Mouse (Mus musculus) layer of hippocampus, postnatal 36 days (tissue): ENCODE measurements around the gene Zswim1. TPM values are rescaled to one million over a fixed set of nuclear protein-coding genes. Genes with fewer than 3 reads are reported as not detected.
"Not testable (repeated sequence)": the region's sequence is repeated elsewhere in the genome, so short reads cannot be mapped to it uniquely, and the experiment has no call there.

Source experiments
- DNase-seq, 2 experiments: peaks; one replicate each; pipeline ENCODE4 v3.0.0; 2022
- total RNA-seq, 2 experiments: library from RNA; stranded (reverse); gene quantifications; 2 replicates each; pipeline ENCODE4 v1.2.3; 2021

Zswim1 gene
- total RNA-seq, 2 experiments from 2014 or later, result 21.6 to 23.0 TPM

DNA sequence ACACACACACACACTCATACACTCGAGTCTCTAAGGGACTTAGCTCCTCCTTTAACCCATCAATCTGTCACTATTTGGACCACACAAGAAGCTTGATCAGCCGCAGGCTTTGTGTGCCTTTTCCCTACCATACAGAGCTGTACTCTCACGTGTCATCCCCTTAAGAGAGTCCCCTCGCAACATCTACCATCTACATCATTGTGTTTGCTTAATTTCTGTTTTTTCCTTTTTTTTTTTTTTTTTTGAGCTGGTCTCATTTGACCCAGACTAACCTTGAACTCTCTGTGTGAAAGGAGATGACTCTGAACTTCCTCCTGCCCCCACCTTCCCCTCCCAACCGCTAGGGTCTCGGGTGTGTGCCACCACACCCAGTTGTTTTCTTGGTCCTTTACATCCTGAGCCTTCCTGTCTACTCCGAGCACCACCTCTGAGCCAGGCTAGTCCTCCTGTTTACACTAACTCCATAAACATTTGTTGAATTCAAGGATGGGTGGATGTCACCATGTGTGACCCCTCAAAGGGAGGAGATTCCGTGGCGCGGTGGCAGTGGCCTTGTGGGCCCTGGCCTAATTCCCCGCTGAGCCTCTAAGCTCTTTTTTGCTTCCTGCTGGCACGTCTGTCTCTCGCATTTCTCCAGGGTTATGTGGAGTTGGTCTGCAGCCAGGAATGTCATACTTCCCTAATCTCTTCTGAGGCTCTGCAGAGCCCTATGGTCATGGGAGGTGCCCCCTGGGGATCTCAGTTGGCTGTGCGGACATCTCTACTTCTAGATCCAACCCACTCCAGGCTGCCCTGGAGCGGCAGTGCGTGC is 44.5 kb downstream of the Zswim1 start:
- no peak for DNase-seq

GRCm38 (mm10) chr2:164867566-164867965 is 45.1 kb downstream of the Zswim1 start:
- DNase-seq, result no peak

- DNase-seq, result no peak
Observed at GRCm38 (mm10) chr2:164868491-164868890, 46.0 kb downstream of the Zswim1 start.

DNA sequence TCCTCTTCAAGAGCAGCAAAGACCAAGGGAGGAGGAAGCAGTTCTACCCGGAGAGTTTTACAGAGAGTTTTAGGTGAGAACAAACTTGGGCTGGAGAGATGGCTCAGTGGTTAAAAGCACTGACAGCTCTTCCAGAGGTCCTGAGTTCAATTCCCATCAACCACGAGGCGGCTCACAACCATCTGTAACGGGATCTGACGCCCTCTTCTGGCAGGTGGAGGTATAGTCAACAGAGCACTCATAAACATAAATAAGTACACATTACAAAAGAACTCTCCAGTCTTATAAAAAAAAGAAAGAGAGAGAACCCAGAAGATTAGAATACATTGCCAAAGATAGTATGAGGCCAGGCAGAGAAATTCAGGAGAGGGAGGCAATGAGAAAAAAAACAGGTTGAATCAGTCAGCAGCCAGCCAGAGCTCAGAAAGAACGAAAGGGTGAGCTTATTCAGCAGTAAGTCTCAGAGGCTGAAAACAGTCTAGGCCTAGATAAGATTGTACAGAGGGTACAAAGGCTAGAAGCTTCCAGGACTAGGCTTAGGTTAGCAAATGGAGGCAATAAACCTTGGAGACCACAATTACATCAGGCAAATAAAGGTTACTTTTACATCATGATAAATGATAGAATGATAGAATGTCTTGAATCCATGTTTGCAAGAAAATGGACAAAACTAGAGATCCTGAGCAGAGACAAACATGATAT is 49.3 kb downstream of the Zswim1 start:
- no peak for DNase-seq

GRCm38 (mm10) chr2:164873621-164874020 is 51.1 kb downstream of the Zswim1 start:
- DNase-seq, result no peak

DNA sequence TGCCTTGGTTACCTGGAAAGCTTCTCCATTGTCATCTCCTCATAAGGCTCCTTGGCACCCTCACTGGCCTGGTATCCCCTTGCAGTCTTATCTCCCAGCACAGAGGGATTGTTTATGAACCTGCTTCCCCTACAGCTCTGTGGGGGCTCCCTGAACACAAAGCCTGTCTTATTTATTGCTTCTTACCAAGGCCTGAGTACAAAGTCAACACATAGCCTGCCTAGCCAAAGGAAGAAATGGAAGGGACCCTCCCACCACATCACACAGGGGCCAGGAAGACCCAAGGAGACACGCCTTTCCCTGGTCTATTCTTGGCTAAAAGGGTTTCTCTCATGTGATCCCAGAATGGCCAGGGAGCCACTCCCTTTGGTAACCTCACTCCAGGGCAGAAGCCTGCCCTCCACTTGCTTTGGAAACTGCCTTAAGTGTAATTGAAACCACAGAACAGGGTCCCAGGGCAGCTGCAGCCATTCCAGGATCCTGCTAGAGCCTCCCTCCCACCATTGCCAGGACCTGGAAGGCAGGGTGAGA is 51.8 kb downstream of the Zswim1 start:
- no peak for DNase-seq

DNA sequence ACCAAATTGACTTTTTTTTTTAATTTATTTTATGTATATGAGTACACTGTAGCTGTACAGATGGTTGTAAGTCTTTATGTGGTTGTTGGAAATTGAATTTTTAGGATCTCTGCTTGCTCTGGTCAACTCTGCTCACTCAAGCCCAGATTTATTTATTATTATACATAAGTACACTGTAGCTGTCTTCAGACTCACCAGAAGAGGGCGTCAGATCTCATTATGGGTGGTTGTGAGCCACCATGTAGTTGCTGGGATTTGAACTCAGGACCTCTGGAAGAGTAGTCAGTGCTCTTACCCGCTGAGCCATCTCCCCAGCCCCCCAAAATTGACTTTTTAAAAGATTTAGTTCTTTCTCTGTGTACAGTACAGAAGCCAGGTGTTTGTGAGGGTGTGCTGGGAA is 53.2 kb downstream of the Zswim1 start:
- DNase-seq, result not testable (repeated sequence)

Other genes starting within 250 kb of the Zswim1 start
- not detected for gene Spint3, start 249.2 kb upstream of the Zswim1 start, total RNA-seq
- gene Wfdc6a, start 237.2 kb upstream of the Zswim1 start, total RNA-seq, result not detected
- gene Eppin, start 229.1 kb upstream of the Zswim1 start, total RNA-seq, result not detected
- not detected for gene Wfdc6b, start 209.2 kb upstream of the Zswim1 start, total RNA-seq
- gene Wfdc8, start 209.1 kb upstream of the Zswim1 start, total RNA-seq, result not detected
- gene Wfdc16, start 183.9 kb upstream of the Zswim1 start, total RNA-seq, result not detected
- gene Wfdc10, start 166.6 kb upstream of the Zswim1 start, total RNA-seq, result not detected
- not detected for gene Wfdc9, start 166.1 kb upstream of the Zswim1 start, total RNA-seq
- not detected for gene Wfdc11, start 148.6 kb upstream of the Zswim1 start, total RNA-seq
- not detected for gene Wfdc13, start 137.6 kb upstream of the Zswim1 start, total RNA-seq
- gene Spint4, start 124.2 kb upstream of the Zswim1 start, total RNA-seq, result not detected
- not detected for gene Spint5, start 107.4 kb upstream of the Zswim1 start, total RNA-seq
- gene Wfdc3, start 76.8 kb upstream of the Zswim1 start, total RNA-seq, result 1 to 10 TPM; 1.5 to 2.2 TPM
- gene Dnttip1, start 76.7 kb upstream of the Zswim1 start, total RNA-seq, result 10 to 100 TPM; 34.0 to 37.7 TPM
- gene Ube2c, start 52.8 kb upstream of the Zswim1 start, total RNA-seq, result 1 to 10 TPM; 1.2 to 1.5 TPM
- not detected for gene Tnnc2, start 42.7 kb upstream of the Zswim1 start, total RNA-seq
- gene Snx21, start 36.9 kb upstream of the Zswim1 start, total RNA-seq, result 10 to 100 TPM; 36.7 to 44.0 TPM
- gene Acot8, start 17.8 kb upstream of the Zswim1 start, total RNA-seq, result 10 to 100 TPM; 27.8 to 28.2 TPM
- gene Zswim3, start 17.6 kb upstream of the Zswim1 start, total RNA-seq, result 1 to 10 TPM; 8.2 to 8.6 TPM
- gene Spata25, start 5.9 kb downstream of the Zswim1 start, total RNA-seq, result not detected
- gene Ctsa, start 10.2 kb downstream of the Zswim1 start, total RNA-seq, result 10 to 100 TPM; 92.9 to 93.4 TPM
- gene Neurl2, start 10.8 kb downstream of the Zswim1 start, total RNA-seq, result 1 to 10 TPM; 1.8 to 2.7 TPM
- 10 to 100 TPM; 66.9 to 70.7 TPM for gene Pltp, start 35.0 kb downstream of the Zswim1 start, total RNA-seq
- 10 to 100 TPM; 41.2 to 44.1 TPM for gene Pcif1, start 56.6 kb downstream of the Zswim1 start, total RNA-seq
- gene Zfp335, start 89.1 kb downstream of the Zswim1 start, total RNA-seq, result 10 to 100 TPM; 23.8 to 29.7 TPM
- 1 to 10 TPM; 2.0 to 2.9 TPM for gene Mmp9, start 118.1 kb downstream of the Zswim1 start, total RNA-seq
- gene Slc12a5, start 138.1 kb downstream of the Zswim1 start, total RNA-seq, result 100 to 1,000 TPM; 398 to 404 TPM
- gene Ncoa5, start 212.2 kb downstream of the Zswim1 start, total RNA-seq, result 10 to 100 TPM; 56.8 to 66.3 TPM
- 1 to 10 TPM in 1 of 2 experiments, under 1 TPM in 1; 0.77 to 1.3 TPM for gene Cd40, start 232.9 kb downstream of the Zswim1 start, total RNA-seq